8 mouse cellular contexts compared by ENCODE assay signal in genomic region chr11:98681786-98682745, GRCm38 (mm10). TPM values are rescaled to one million over a fixed set of nuclear protein-coding genes. Genes with fewer than 3 reads are reported as not detected.
A peak's percentile ranks its signal among the peaks of the same experiment; 100 is the strongest.
DNase-seq lines count a peak whose midpoint lies in the region; ATAC-seq and TF ChIP-seq lines count a peak whose summit lies in the region.

Psmd3 (plus strand) TSS chr11:98682554.

- H3K4me2 ChIP-seq in forebrain, embryonic 15.5 days (replicated peaks): peak within 1 kb of the TSS; percentile 97

- TF ChIP-seq CTCF in lung, adult 2 months (IDR thresholded peaks at IDR 0.05; ENCODE audit: insufficient read depth, low read length): 0 out of 2 replicates have a peak, but pooled peaks have one; percentile 0

- no peaks in the 10 kb centered on the region for H3K27me3 ChIP-seq in forebrain, embryonic 15.5 days

- H3K36me3 ChIP-seq in ES-E14 (ENCODE audit: control insufficient read depth, insufficient read depth, low read length, poor library complexity, severe bottlenecking): peaks cover 20% of the 10 kb centered on the region
- H3K36me3 ChIP-seq in forebrain, embryonic 15.5 days: peaks cover 21% of the 10 kb centered on the region

- H3K27ac ChIP-seq in ES-E14 (ENCODE audit: insufficient read depth, low read depth, low read length, poor library complexity, severe bottlenecking): peak within 1 kb of the TSS; percentile 90
- peak within 1 kb of the TSS; percentile 71 for H3K27ac ChIP-seq in forebrain, embryonic 15.5 days (replicated peaks)

- H3K4me1 ChIP-seq in ES-E14 (ENCODE audit: control insufficient read depth in 2 of 2, insufficient read depth in 2 of 2, low read length in 2 of 2, poor library complexity in 1 of 2): peaks cover 9 to 12% of the 10 kb centered on the region in 2 experiments
- H3K4me1 ChIP-seq in forebrain, embryonic 15.5 days: peaks cover 19% of the 10 kb centered on the region
- H3K4me1 ChIP-seq in lung, adult 2 months (ENCODE audit: control insufficient read depth, insufficient read depth, low read length): peaks cover 2% of the 10 kb centered on the region; the same call in 1 of the 2 replicates

- H3K9me3 ChIP-seq in ES-E14 (ENCODE audit: control insufficient read depth, insufficient read depth, low read depth, low read length): no peaks in the 10 kb centered on the region
- no peaks in the 10 kb centered on the region for H3K9me3 ChIP-seq in forebrain, embryonic 15.5 days

- whole genome bisulfite sequencing in forebrain, embryonic 15.5 days: 5% methylated on average over 45 of the region's 45 CpGs
- WGBS in lung, adult 2 months: 3% methylated on average over 45 of the region's 45 CpGs

- ATAC-seq in forebrain, embryonic 15.5 days (replicated peaks): peak; percentile 97
- peak; percentile 91 for ATAC-seq in neutrophil, adult 5-6 weeks (ENCODE audit: extremely low read depth, insufficient number of reproducible peaks, low FRiP score, poor library complexity, severe bottlenecking)

- peak; percentile 99 for DNase-seq in ES-E14 (ENCODE audit: low read depth, low spot score)
- peak; percentile 97 for DNase-seq in cerebellum, adult 11-12 months
- DNase-seq in heart, postnatal 25 days (ENCODE audit: low spot score): peak; percentile 93
- DNase-seq in layer of hippocampus, adult 18-20 months (ENCODE audit: low spot score in 2 of 2): peak; percentile 97 to 98
- peak; percentile 96 for DNase-seq in lung, adult 2 months
- peak; percentile 90 to 93 for DNase-seq in thymus, adult 18-20 months

- TF ChIP-seq POLR2A in lung, adult 2 months (IDR thresholded peaks at IDR 0.05; ENCODE audit: borderline replicate concordance, extremely low read depth, low read depth, low read length): peak; percentile 86

- peak within 1 kb of the TSS; percentile 99 for H3K9ac ChIP-seq in ES-E14 (ENCODE audit: insufficient read depth, low read depth, low read length, poor library complexity, severe bottlenecking)
- H3K9ac ChIP-seq in forebrain, embryonic 15.5 days (replicated peaks): peak within 1 kb of the TSS; percentile 100

- intact Hi-C loops in heart, postnatal 25 days (cut with DNase I): no loop called here

- in situ Hi-C loops in ES-E14 (cut with MboI; ENCODE audit: low sequenced_read_pairs in 2 of 2, unreplicated experiment in 2 of 2): no loop called here

- H3K4me3 ChIP-seq in ES-E14 (ENCODE audit: insufficient read depth in 1 of 2, low read depth in 1 of 2, low read length in 2 of 2, poor library complexity in 1 of 2, severe bottlenecking in 1 of 2): peak within 1 kb of the TSS; percentile 91 to 100
- peak within 1 kb of the TSS; percentile 99 for H3K4me3 ChIP-seq in forebrain, embryonic 15.5 days
- peak within 1 kb of the TSS; percentile 93 for H3K4me3 ChIP-seq in lung, adult 2 months (replicated peaks; ENCODE audit: extremely low read depth, low read depth, low read length)

TF ChIP-seq in ES-E14, 5 proteins besides CTCF, POLR2A, EP300 and RAD21:
- TF ChIP-seq ZC3H11A (IDR thresholded peaks at IDR 0.05; ENCODE audit: borderline replicate concordance, low read depth, low read length) (no peak), CHD2 (IDR thresholded peaks at IDR 0.05; ENCODE audit: low read depth, low read length) (peak; percentile 94), ZNF384 (IDR thresholded peaks at IDR 0.05; ENCODE audit: low read depth, low read length) (peak; percentile 52; the same call in 1 of the 2 replicates), MAFK (IDR thresholded peaks at IDR 0.05; ENCODE audit: insufficient read depth, low read depth, low read length) (no peak; the same call in 1 of the 2 replicates), HCFC1 (IDR thresholded peaks at IDR 0.05; ENCODE audit: borderline replicate concordance, insufficient read depth, low read length) (peak; percentile 90)

RNA-seq across cellular contexts. Expression of gene Psmd3, which starts in this region (rescaled TPM):
- 376 and 408 TPM in 2 replicates for total RNA-seq in ES-E14 (2012; rRNA removed)
- polyA plus RNA-seq in forebrain, embryonic 15.5 days (2015; fragmentation: Nextera tagmentation; extraction: Ambion mirVana): 209 and 213 TPM in 2 replicates
- 100 to 1,000 TPM in 1 of 2 experiments, 10 to 100 TPM in 1; 98.7 to 104 TPM for total RNA-seq in heart, postnatal 25 days (2021)
- total RNA-seq in layer of hippocampus, adult 18-20 months (2021): 100 to 1,000 TPM; 126 to 131 TPM
- 136 and 156 TPM in 2 replicates for polyA plus RNA-seq in lung, adult 2 months (2012; rRNA removed)
- 33.2 and 37.8 TPM in 2 replicates for total RNA-seq in neutrophil, adult 5-6 weeks (2017)

Comparison
In these comparisons a context has a peak if more than half of its experiments do, and no peak if none do; other contexts are left out.
1. Peak in every context shown above with its lines: DNase-seq, ATAC-seq, H3K4me3 ChIP-seq and H3K27ac ChIP-seq.